Mouse (Mus musculus) left cerebral cortex, adult 2 months (tissue): Measurements from ENCODE around the gene Grhpr. TPM values are rescaled to one million over a fixed set of nuclear protein-coding genes. Genes with fewer than 3 reads are reported as not detected.
"Not testable (repeated sequence)": the region's sequence is repeated elsewhere in the genome, so short reads cannot be mapped to it uniquely, and the experiment has no call there.

Source experiments
- DNase-seq, 2 experiments: peaks; one replicate each; pipeline ENCODE4 v3.0.0; 2021 to 2022; ENCODE audit warnings: low spot score in 2 of 2, mixed read lengths in 1 of 2; ENCODE audit errors: extremely low spot score in 1 of 2
- H3K27ac ChIP-seq: fragments of 200-600 bp; 2 replicates; pipeline ENCODE4 v1.8.1; 2022
- H3K4me3 ChIP-seq: fragments of 200-600 bp; 2 replicates; pipeline ENCODE4 v1.8.1; 2022
- CTCF ChIP-seq: fragments of 200-600 bp; IDR thresholded peaks from 2 replicates; pipeline ENCODE4 v1.8.1; 2022; ENCODE audit warnings: antibody characterized with exemption, mild to moderate bottlenecking, moderate library complexity
- intact Hi-C: fragments of 180-260 bp; cut with DNase I; formaldehyde crosslinking; loops from one replicate; pipeline ENCODE4 v1.15.1; 2025
- long read RNA-seq, 2 experiments: library from polyadenylated mRNA; stranded (forward); transcript quantifications; one replicate each; pipeline ENCODE4 v2.0.0; 2021; ENCODE audit warnings: borderline mapping rate in 2 of 2
- total RNA-seq, 2 experiments: library from RNA; stranded (reverse); gene quantifications; 2 replicates each; pipeline ENCODE4 v1.2.3; 2021

Gene Grhpr
- 10 to 100 TPM; 27.3 to 28.7 TPM for total RNA-seq
- long read RNA-seq, experiment 1, transcript Grhpr-201 (9 exons, 1,280 nt) = major isoform, 9 of 12 reads
- long read RNA-seq, experiment 1, partial matches to known transcripts = 2 of 12 reads
- long read RNA-seq, experiment 1, other reads (novel, unspliced or antisense) = 1 of 12 reads
- long read RNA-seq, experiment 2, transcript Grhpr-201 (9 exons, 1,280 nt) = major isoform, 9 of 13 reads
- long read RNA-seq, experiment 2, partial matches to known transcripts = 2 of 13 reads
- long read RNA-seq, experiment 2, other reads (novel, unspliced or antisense) = 2 of 13 reads

DNA sequence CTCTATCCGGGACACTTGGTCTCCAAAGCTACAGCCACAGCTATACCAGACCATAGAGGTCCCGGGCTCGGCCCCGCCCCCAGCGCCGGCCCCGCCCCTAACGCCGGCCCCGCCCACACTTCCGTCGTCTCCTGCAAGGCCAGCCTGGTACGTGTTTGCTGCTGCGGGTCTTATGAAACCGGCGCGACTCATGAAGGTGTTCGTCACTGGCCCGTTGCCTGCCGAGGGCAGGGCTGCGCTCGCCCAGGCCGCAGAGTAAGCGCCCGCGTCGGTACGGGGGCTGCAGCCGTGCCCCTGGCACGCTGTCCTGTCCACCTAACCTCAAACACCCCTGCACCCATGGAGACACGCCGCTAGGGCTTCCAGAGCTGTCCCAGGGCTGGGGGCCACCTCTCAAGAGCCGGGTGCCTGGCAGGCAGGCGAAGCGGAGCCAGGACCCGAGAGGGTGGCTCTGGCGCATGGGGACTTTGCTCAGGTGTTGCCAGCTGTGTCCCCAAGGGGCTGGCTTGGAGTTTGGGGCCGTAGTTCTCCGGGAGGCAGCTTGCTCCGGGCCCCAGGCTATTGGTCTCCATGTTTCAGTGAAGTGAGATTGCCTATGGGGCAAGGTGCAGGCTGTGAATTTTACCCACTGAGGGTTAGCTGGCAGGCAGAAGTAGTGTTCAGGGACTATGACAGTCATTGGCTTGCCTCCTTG, at the start of gene Grhpr:
TSS of gene Grhpr (plus strand) at position 116 of the 694 bp plus-strand sequence.
- peak; percentile 35 for TF ChIP-seq CTCF
- intact Hi-C loops = loop anchor here (2.0 kb wide), 1 partner anchor 29 kb away; no protein-coding TSS in a partner anchor
- DNase-seq = peak; percentile 72 to 73
- Histone ChIP-seq H3K4me3 (peak within 1 kb of the TSS; percentile 66), H3K27ac (peak within 1 kb of the TSS; percentile 88)

DNA sequence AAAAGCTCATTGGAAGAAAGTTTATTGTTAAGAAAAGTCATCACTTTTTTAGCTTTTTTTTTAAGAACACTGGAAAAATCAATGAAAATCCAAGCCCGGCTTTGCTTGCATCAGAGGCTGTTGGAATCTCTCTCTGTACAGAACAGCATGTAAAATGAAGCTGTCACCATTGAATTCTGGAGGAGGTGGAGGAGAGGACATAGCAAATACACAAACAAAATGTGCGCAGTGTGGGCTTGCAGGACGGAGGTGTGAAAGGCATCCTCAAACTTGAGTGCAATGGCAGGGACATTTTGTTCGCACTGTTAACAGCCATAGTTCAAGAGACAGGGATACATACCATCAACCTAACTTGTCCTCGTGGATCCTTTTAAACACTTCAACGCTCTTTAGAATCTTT, 49.5 kb upstream of the Grhpr start:
- Histone ChIP-seq H3K4me3 (no peak overlapping the region), H3K27ac (no peak overlapping the region)
- DNase-seq = no peak
- no peak for TF ChIP-seq CTCF
- intact Hi-C loops = no loop called here

DNA sequence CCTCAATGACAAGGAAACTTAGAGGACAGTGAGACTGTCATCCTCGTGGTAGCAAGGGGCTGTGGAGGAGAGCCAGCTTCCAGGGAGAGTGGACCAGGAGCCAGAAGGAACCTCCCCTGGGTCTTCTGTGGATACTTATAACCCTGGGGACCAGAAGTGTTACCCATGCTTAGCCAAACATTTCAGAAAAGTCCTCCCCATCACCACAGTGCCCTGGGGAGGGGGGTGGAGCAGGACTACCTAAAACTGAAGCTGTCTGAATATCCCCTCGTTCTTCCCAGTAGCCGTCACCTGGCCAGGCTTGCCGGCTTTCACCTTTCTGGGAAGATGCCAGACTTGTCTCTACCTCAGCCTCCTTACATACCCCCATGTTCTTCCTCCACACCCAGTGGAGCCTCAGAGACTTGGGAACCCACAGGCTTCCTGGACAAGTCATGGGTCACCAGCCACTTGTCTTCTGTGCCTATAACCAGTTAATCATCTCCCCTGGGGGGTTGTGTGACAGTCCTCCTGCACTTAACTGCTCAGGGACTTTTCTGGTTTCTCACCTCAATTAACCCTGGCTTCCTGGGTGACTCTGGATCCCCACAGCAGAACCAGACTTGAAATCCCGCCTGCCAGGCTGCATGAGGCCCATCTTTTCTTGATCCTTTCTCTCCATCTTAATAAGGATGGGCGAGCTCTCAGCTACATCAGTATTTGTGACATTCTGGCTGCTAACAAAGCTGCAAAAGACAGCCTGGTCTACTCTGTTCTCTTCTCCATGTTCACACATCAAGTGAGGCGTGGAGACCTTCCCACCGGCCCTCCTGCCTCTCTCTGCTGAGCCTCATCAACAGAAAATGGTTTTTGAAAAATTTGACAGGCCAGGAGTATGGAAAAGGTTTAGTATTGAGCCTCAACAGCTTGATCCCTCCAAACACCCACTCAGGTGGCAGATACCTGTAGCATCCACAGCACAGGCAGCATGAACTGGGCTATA, 42.5 kb upstream of the Grhpr start:
- no peak for DNase-seq
- TF ChIP-seq CTCF = no peak
- intact Hi-C loops = no loop called here
- Histone ChIP-seq H3K4me3 (no peak overlapping the region), H3K27ac (no peak overlapping the region)

GRCm38 (mm10) chr4:44939576-44940249, 41.5 kb upstream of the Grhpr start:
- Histone ChIP-seq H3K4me3 (no peak overlapping the region), H3K27ac (no peak overlapping the region)
- DNase-seq = no peak
- intact Hi-C loops = no loop called here
- no peak for TF ChIP-seq CTCF

- no peak for DNase-seq
Observed at GRCm38 (mm10) chr4:44940286-44940685, 40.9 kb upstream of the Grhpr start.

DNA sequence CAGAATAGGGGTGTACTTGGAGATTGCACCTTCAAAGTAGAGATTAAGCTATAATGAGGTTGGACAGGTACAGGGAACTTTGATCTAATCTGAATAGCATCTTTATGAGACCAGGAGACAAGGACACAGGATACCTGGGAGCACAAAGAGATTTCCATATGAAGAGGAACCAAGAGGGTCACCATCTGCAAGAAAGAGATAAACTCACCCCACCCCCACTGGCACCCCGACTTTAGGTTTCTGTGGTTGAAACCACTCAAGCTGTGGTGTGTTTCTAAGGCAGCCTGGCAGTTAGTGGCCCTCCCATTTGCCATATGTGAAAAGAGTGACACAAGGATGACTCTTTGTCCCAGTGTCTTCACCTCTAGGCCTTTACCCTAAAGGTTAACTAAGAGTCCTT, 39.0 kb upstream of the Grhpr start:
- H3K4me3 ChIP-seq = no peak overlapping the region
- intact Hi-C loops = no loop called here
- H3K27ac ChIP-seq = no peak overlapping the region
- no peak for TF ChIP-seq CTCF
- DNase-seq = no peak

More at GRCm38 (mm10) chr4:44940286-44940685, 40.9 kb upstream of the Grhpr start:
- Histone ChIP-seq H3K27ac (no peak overlapping the region), H3K4me3 (no peak overlapping the region)
- no peak for TF ChIP-seq CTCF
- intact Hi-C loops = no loop called here

- Histone ChIP-seq H3K4me3 (no peak overlapping the region), H3K27ac (no peak overlapping the region)
- intact Hi-C loops = no loop called here
- no peak for DNase-seq
- no peak for TF ChIP-seq CTCF
Observed at GRCm38 (mm10) chr4:44943480-44943879, 37.7 kb upstream of the Grhpr start.

DNA sequence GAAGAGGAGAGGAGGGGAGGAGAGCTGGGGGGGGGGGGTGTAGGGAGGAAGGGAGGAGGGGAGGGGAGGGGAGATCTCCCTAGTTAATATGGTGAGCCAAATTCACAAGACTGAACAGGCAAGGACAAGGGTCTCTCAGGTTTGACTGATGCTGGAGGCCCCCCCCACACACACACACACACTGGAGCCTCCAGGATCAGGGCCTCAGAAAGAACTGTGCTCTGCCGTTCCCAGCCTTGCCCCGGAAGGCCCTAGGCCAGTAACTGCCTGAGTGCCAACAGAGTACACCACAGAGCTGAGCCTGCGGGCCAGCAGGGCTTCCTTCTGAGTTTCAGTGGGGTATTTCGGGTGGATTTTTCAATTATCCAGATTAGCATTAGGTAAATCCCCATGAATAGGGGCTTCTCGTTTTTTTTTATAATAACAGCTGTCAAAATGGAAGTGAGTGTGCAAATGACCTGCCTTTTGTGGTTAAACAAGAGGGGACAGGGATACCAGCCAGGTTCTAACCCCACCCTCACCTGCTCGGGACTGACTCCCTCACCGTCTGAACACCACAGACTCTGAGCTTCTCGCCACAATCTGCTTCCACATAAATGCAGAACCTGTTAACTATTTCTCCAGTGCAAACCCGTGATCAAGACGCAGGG, 36.6 kb upstream of the Grhpr start:
- Histone ChIP-seq H3K4me3 (no peak overlapping the region), H3K27ac (no peak overlapping the region)
- intact Hi-C loops = no loop called here
- DNase-seq = no peak
- no peak for TF ChIP-seq CTCF

DNA sequence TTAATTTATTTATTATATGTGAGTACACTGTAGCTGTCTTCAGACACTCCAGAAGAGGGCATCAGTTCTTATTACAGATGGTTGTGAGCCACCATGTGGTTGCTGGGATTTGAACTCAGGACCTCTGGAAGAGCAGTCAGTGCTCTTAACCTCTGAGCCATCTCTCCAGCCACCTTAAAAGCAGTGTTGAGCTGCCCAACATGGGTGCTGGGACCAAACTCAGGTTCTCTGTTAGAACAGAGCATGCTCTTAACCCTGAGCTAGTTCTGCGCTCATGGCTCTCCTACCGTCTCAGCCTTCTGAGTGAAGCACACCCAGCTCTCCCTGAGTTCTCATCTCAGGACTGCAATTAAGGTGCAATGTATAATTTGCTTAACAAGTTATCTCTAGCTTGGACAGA, 35.1 kb upstream of the Grhpr start:
- H3K27ac ChIP-seq, DNase-seq, intact Hi-C loops, H3K4me3 ChIP-seq: not testable (repeated sequence)

DNA sequence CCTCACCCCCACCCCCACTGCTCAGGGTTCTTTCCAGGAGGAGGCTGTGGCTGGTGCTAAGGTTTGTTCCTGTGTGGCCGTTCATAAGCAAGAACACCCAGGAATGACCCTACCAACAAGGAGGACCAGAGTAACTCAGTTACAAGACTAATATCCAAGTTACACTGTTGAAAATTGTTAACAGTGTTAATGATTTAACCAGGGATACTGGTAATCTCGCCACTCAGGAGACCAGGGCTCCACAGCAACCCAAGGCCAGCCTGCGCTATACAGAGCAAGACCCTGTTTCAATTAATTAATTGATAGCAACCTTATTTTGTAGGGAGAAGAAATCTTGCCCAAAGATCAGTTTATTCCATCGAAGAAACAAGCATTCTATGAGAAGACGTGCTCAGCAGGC, 33.7 kb upstream of the Grhpr start:
- no peak overlapping the region for H3K4me3 ChIP-seq
- intact Hi-C loops = no loop called here
- no peak overlapping the region for H3K27ac ChIP-seq
- no peak for DNase-seq
- no peak for TF ChIP-seq CTCF

GRCm38 (mm10) chr4:44948314-44948713, 32.9 kb upstream of the Grhpr start:
- no peak for DNase-seq
- Histone ChIP-seq H3K4me3 (no peak overlapping the region), H3K27ac (no peak overlapping the region)
- intact Hi-C loops = no loop called here
- no peak for TF ChIP-seq CTCF
